Mouse (Mus musculus) MEL (cell line): Measurements from ENCODE around the gene Afp. TPM values are rescaled to one million over a fixed set of nuclear protein-coding genes. Genes with fewer than 3 reads are reported as not detected.

ENCODE experiments used
- DNase-seq: peaks from one replicate; pipeline ENCODE4 v3.0.0; 2011; ENCODE audit warnings: low read depth, low spot score
- H3K27ac ChIP-seq: 2 replicates; pipeline ENCODE4 v1.5.1; 2012; ENCODE audit warnings: low read depth, mild to moderate bottlenecking, control low read depth, low read length, moderate library complexity; ENCODE audit not compliant: control insufficient read depth
- H3K27me3 ChIP-seq, 2 experiments: fragments of 150-350 bp in 1 of 2; sonication (generic) in 1 of 2; 2 replicates each; pipeline ENCODE4 v1.6.1; 2012; ENCODE audit warnings: low read length in 2 of 2, mild to moderate bottlenecking in 2 of 2, improper control_type of control experiment in 1 of 2, moderate library complexity in 1 of 2; ENCODE audit not compliant: insufficient read depth in 2 of 2, control insufficient read depth in 1 of 2
- H3K36me3 ChIP-seq, 2 experiments: 2 replicates each; pipeline ENCODE4 v1.6.1; 2012 to 2014; ENCODE audit warnings: low read length in 2 of 2, improper control_type of control experiment in 1 of 2, inconsistent platforms in 1 of 2, mild to moderate bottlenecking in 1 of 2; ENCODE audit not compliant: insufficient read depth in 2 of 2, control insufficient read depth in 1 of 2
- H3K4me1 ChIP-seq, 2 experiments: fragments of 150-350 bp in 1 of 2; sonication (generic) in 1 of 2; 2 replicates each; pipeline ENCODE4 v1.6.1; 2012; ENCODE audit warnings: low read length in 2 of 2, improper control_type of control experiment in 1 of 2, mild to moderate bottlenecking in 1 of 2; ENCODE audit not compliant: insufficient read depth in 2 of 2, control insufficient read depth in 1 of 2
- H3K4me3 ChIP-seq, 2 experiments: fragments of 150-350 bp in 1 of 2; sonication (generic) in 1 of 2; 2 replicates each; pipeline ENCODE4 v1.5.1; 2012; ENCODE audit warnings: low read depth in 2 of 2, low read length in 2 of 2, mild to moderate bottlenecking in 2 of 2, moderate library complexity in 2 of 2, control low read depth in 1 of 2, improper control_type of control experiment in 1 of 2; ENCODE audit not compliant: control insufficient read depth in 1 of 2, insufficient read depth in 1 of 2
- H3K79me2 ChIP-seq: 2 replicates; pipeline ENCODE4 v1.6.1; 2012; ENCODE audit warnings: mild to moderate bottlenecking, low read length, moderate library complexity; ENCODE audit not compliant: control insufficient read depth, poor library complexity, insufficient read depth
- H3K9ac ChIP-seq: 2 replicates; pipeline ENCODE4 v1.6.1; 2012; ENCODE audit warnings: low read depth, mild to moderate bottlenecking, control low read depth, low read length, moderate library complexity; ENCODE audit not compliant: control insufficient read depth, poor library complexity, severe bottlenecking
- H3K9me3 ChIP-seq: fragments of 150-350 bp; sonication (generic); replicated peaks from 2 replicates; pipeline ENCODE4 v1.6.1; 2012; ENCODE audit warnings: mild to moderate bottlenecking, low read length, improper control_type of control experiment, moderate library complexity; ENCODE audit not compliant: insufficient read depth
- BHLHE40 ChIP-seq: IDR thresholded peaks from 2 replicates; pipeline ENCODE4 v1.6.1; 2012; ENCODE audit warnings: low read depth, mild to moderate bottlenecking, inconsistent platforms, low read length, improper control_type of control experiment, borderline replicate concordance
- CHD1 ChIP-seq: IDR thresholded peaks from 2 replicates; pipeline ENCODE4 v1.6.1; 2012; ENCODE audit warnings: low read depth, mild to moderate bottlenecking, inconsistent platforms, low read length, improper control_type of control experiment
- E2F4 ChIP-seq: IDR thresholded peaks from 2 replicates; pipeline ENCODE4 v1.6.1; 2011; ENCODE audit warnings: low read depth, low read length, improper control_type of control experiment, borderline replicate concordance
- ELF1 ChIP-seq: IDR thresholded peaks from 2 replicates; pipeline ENCODE4 v1.6.1; 2014; ENCODE audit warnings: low read depth, mild to moderate bottlenecking, inconsistent platforms, low read length, improper control_type of control experiment, moderate library complexity
- EP300 ChIP-seq, 2 experiments: IDR thresholded peaks; 2 replicates each; pipeline ENCODE4 v1.6.1; 2011; ENCODE audit warnings: improper control_type of control experiment in 2 of 2, low read length in 2 of 2, low read depth in 1 of 2, mild to moderate bottlenecking in 1 of 2
- GABPA ChIP-seq: IDR thresholded peaks from 2 replicates; pipeline ENCODE4 v1.6.1; 2012; ENCODE audit warnings: low read depth, mild to moderate bottlenecking, inconsistent platforms, low read length, improper control_type of control experiment, moderate library complexity
- HCFC1 ChIP-seq: IDR thresholded peaks from 2 replicates; pipeline ENCODE4 v1.6.1; 2012; ENCODE audit warnings: low read depth, mild to moderate bottlenecking, inconsistent platforms, low read length, improper control_type of control experiment, moderate library complexity
- MAZ ChIP-seq: IDR thresholded peaks from 2 replicates; pipeline ENCODE4 v1.6.1; 2012; ENCODE audit warnings: low read depth, mild to moderate bottlenecking, inconsistent platforms, low read length, improper control_type of control experiment
- MEF2A ChIP-seq: IDR thresholded peaks from 2 replicates; pipeline ENCODE4 v1.6.1; 2014; ENCODE audit warnings: low read depth, mild to moderate bottlenecking, inconsistent platforms, low read length, improper control_type of control experiment; ENCODE audit not compliant: poor library complexity, insufficient replicate concordance, severe bottlenecking; ENCODE audit errors: extremely low read depth
- MXI1 ChIP-seq: IDR thresholded peaks from 2 replicates; pipeline ENCODE4 v1.6.1; 2011; ENCODE audit warnings: mild to moderate bottlenecking, low read depth, low read length, improper control_type of control experiment
- MYB ChIP-seq: IDR thresholded peaks from 2 replicates; pipeline ENCODE4 v1.6.1; 2011; ENCODE audit warnings: mild to moderate bottlenecking, low read depth, low read length, improper control_type of control experiment
- POLR2A ChIP-seq, 2 experiments: IDR thresholded peaks; 2 replicates each; pipeline ENCODE4 v1.6.1; 2011 to 2012; ENCODE audit warnings: low read length in 2 of 2, mild to moderate bottlenecking in 2 of 2, control low read depth in 1 of 2, improper control_type of control experiment in 1 of 2, low read depth in 1 of 2, moderate library complexity in 1 of 2; ENCODE audit not compliant: control insufficient read depth in 1 of 2, insufficient read depth in 1 of 2, poor library complexity in 1 of 2
- POLR2AphosphoS2 ChIP-seq: IDR thresholded peaks from 2 replicates; pipeline ENCODE4 v1.6.1; 2011; ENCODE audit warnings: low read length, improper control_type of control experiment
- POLR2AphosphoS5 ChIP-seq: IDR thresholded peaks from 2 replicates; pipeline ENCODE4 v1.6.1; 2012; ENCODE audit warnings: low read depth, borderline replicate concordance, mild to moderate bottlenecking, inconsistent platforms, low read length, moderate library complexity, mixed read lengths
- RAD21 ChIP-seq: IDR thresholded peaks from 2 replicates; pipeline ENCODE4 v1.6.1; 2011; ENCODE audit warnings: mild to moderate bottlenecking, low read depth, low read length, improper control_type of control experiment
- SMC3 ChIP-seq: IDR thresholded peaks from 2 replicates; pipeline ENCODE4 v1.6.1; 2011; ENCODE audit warnings: low read depth, low read length, improper control_type of control experiment
- TBP ChIP-seq: IDR thresholded peaks from 2 replicates; pipeline ENCODE4 v1.8.0; 2011; ENCODE audit warnings: low read depth, low read length, improper control_type of control experiment
- TCF12 ChIP-seq: IDR thresholded peaks from 2 replicates; pipeline ENCODE4 v1.6.1; 2014; ENCODE audit warnings: low read depth, mild to moderate bottlenecking, inconsistent platforms, low read length, improper control_type of control experiment, moderate library complexity
- USF1 ChIP-seq: IDR thresholded peaks from 2 replicates; pipeline ENCODE4 v1.6.1; 2014; ENCODE audit warnings: low read depth, mild to moderate bottlenecking, inconsistent platforms, low read length, improper control_type of control experiment, moderate library complexity
- USF2 ChIP-seq, 2 experiments: IDR thresholded peaks; 2 replicates each; pipeline ENCODE4 v1.6.1; 2011 to 2012; ENCODE audit warnings: improper control_type of control experiment in 2 of 2, low read length in 2 of 2, borderline replicate concordance in 1 of 2, inconsistent platforms in 1 of 2, low read depth in 1 of 2, mild to moderate bottlenecking in 1 of 2; ENCODE audit not compliant: insufficient read depth in 1 of 2
- ZC3H11A ChIP-seq: IDR thresholded peaks from 2 replicates; pipeline ENCODE4 v1.6.1; 2012; ENCODE audit warnings: low read depth, mild to moderate bottlenecking, inconsistent platforms, low read length, improper control_type of control experiment
- ZNF384 ChIP-seq: IDR thresholded peaks from 2 replicates; pipeline ENCODE4 v1.6.1; 2012; ENCODE audit warnings: low read depth, mild to moderate bottlenecking, inconsistent platforms, low read length, improper control_type of control experiment
- polyA plus RNA-seq, 2 experiments: library from polyadenylated mRNA; stranded (reverse) in 1 of 2; unstranded in 1 of 2; fragments of >175 nt in 1 of 2; fragments of >200 nt in 1 of 2; gene quantifications; 2 replicates each; pipeline versions ENCODE4 v1.2.1 to v1.2.4; 2012; ENCODE audit warnings: low replicate concordance in 2 of 2, low read depth in 1 of 2; ENCODE audit not compliant: insufficient read length in 2 of 2, insufficient read depth in 1 of 2, missing spikeins in 1 of 2
- total RNA-seq: library from RNA; depleted of rRNA; stranded (reverse); fragments of 300-350 nt; gene quantifications from 2 replicates; pipeline ENCODE4 v1.2.3, GENCODE M21; 2012

Afp gene
- total and polyA plus RNA-seq, 3 experiments = 0.15 to 0.39 TPM; not detected in 1

DNA sequence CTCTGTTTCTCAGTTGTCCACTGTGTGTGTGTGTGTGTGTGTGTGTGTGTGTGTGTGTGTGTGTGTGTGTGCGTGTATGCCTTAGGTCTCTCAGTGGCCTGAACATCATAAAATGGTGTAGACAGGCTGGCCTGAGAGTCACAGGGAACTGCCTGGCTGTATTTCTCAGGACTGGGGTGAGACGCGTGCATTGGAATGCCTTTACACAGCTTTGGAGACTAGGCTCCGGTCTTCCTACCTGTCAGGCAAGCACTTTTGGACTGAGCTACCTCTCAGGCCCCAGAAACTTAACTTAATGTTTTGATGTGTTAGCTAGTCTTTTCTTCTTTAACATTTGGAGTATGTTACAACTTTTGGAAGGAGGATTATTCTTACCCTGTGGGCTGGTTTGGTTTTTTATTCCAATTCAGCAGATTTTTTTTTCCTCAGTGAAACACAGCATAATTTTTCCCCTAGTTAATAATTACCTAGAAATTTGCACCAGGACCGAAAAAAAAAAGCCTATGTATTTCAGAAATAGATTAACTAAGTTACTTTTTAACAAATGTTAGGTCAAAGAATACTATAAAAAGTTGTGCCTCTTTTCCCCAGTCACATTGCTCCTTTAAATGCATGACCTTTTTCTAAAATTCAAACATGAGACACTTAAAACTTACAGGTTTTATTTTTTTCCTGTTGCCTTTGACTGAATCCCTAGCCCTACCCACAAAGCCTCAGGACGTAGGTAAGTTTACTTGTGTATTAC is 28.0 kb downstream of the Afp start, which contains the start of gene Afm:
Gene Afm, plus strand, starts transcription at position 577 of the 745 bp plus-strand sequence.
- H3K27ac ChIP-seq = no peak within 1 kb of the TSS
- no peak for DNase-seq
- no peak within 1 kb of the TSS for H3K4me3 ChIP-seq
- no peaks in the 10 kb centered on the region for H3K79me2 ChIP-seq
- H3K4me1 ChIP-seq = 0 out of 4 replicates have a peak, but pooled peaks cover 0 to 3% of the 10 kb centered on the region in 2 experiments
- peaks cover 0 to 4% of the 10 kb centered on the region in 2 experiments; a peak in 2 of 4 replicates for H3K27me3 ChIP-seq
- no peaks in the 10 kb centered on the region for H3K9me3 ChIP-seq
- no peaks in the 10 kb centered on the region for H3K36me3 ChIP-seq
- TF ChIP-seq MYB (no peak), EP300 (IDR thresholded peaks at IDR 0.05; ENCODE audit: low read depth in 1 of 2, low read length in 2 of 2) (no peak), SMC3 (no peak), ZNF384 (no peak)
- no peak within 1 kb of the TSS for H3K9ac ChIP-seq

DNA sequence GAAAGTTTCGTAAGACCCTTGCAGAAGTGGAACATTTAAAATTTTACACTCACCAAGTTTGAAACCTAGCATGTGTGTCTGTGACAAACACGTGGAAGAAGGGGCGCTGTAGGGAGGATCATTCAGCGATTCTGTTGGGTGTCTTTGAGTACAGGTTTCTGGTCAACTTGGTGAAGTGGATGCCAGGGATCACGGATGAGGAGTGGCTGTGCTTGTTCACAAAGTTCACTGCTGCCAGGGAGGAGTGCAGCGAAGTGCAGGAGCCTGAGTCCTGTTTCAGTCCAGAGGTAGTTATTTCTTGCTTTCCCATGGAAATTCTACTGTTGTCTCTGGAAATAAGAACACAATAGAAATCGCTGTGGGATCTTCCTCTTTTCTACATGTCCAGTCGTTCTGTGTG is 60.7 kb downstream of the Afp start:
- no peak overlapping the region for H3K4me3 ChIP-seq
- TF ChIP-seq USF1 = no peak
- peaks cover 0 to 8% of the 10 kb centered on the region in 2 experiments; a peak in 3 of 4 replicates for H3K27me3 ChIP-seq
- no peak overlapping the region for H3K27ac ChIP-seq
- H3K9ac ChIP-seq = no peak overlapping the region
- no peaks in the 10 kb centered on the region for H3K36me3 ChIP-seq
- no peak for DNase-seq
- no peaks in the 10 kb centered on the region for H3K4me1 ChIP-seq
- no peaks in the 10 kb centered on the region for H3K9me3 ChIP-seq
- H3K79me2 ChIP-seq = no peaks in the 10 kb centered on the region

DNA sequence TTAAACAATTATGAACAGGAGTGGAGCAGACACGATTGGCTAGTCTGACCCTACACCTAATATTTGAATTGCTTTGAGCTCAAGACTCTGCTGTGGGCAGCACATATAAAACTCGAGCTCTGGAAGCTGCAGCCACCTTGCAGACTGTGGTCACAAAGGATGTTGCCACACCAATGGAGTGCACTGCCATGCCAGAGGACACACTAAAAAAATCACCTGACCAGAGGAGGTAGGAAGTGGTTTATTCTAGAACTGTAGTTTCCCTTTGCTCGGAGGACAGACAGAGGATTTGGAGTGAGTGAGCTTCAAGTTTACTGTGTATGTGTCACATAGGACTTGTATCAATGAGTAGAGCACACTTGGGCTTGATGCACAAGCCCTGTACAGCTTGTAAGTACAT is 65.5 kb downstream of the Afp start:
- no peaks in the 10 kb centered on the region for H3K79me2 ChIP-seq
- DNase-seq = no peak
- no peak overlapping the region for H3K27ac ChIP-seq
- H3K9me3 ChIP-seq = no peaks in the 10 kb centered on the region
- peaks cover 0 to 8% of the 10 kb centered on the region in 2 experiments; a peak in 3 of 4 replicates for H3K27me3 ChIP-seq
- no peaks in the 10 kb centered on the region for H3K4me1 ChIP-seq
- H3K36me3 ChIP-seq = no peaks in the 10 kb centered on the region
- TF ChIP-seq HCFC1 (no peak), RAD21 (no peak), USF2 (IDR thresholded peaks at IDR 0.05; ENCODE audit: borderline replicate concordance in 1 of 2, insufficient read depth in 1 of 2, low read depth in 1 of 2, low read length in 2 of 2) (no peak), E2F4 (no peak), ZC3H11A (no peak), GABPA (no peak), POLR2AphosphoS2 (no peak), BHLHE40 (no peak), TBP (no peak), TCF12 (no peak), MXI1 (no peak), ELF1 (no peak), USF1 (no peak), POLR2A (IDR thresholded peaks at IDR 0.05; ENCODE audit: control insufficient read depth in 1 of 2, insufficient read depth in 1 of 2, low read depth in 1 of 2, low read length in 2 of 2, poor library complexity in 1 of 2) (no peak), MEF2A (no peak), EP300 (IDR thresholded peaks at IDR 0.05; ENCODE audit: low read depth in 1 of 2, low read length in 2 of 2) (no peak), MAZ (no peak), CHD1 (no peak), POLR2AphosphoS5 (no peak)
- no peak overlapping the region for H3K4me3 ChIP-seq
- H3K9ac ChIP-seq = no peak overlapping the region
